Mouse (Mus musculus) small intestine, adult 2 months (tissue): ENCODE measurements around the gene Sphk2.

Source experiments
- CTCF ChIP-seq: fragments of 200-500 bp; IDR thresholded peaks from 2 replicates; pipeline ENCODE4 v1.5.1; 2012; ENCODE audit warnings: low read depth, mild to moderate bottlenecking, control low read depth, inconsistent platforms, low read length, moderate library complexity, mixed read lengths; ENCODE audit not compliant: insufficient replicate concordance, insufficient read length; ENCODE audit errors: extremely low read depth
- POLR2A ChIP-seq: fragments of 200-500 bp; IDR thresholded peaks from 2 replicates; pipeline ENCODE4 v1.6.1; 2012; ENCODE audit warnings: low read depth, mild to moderate bottlenecking, control low read depth, inconsistent platforms, low read length, moderate library complexity

- TF ChIP-seq CTCF (no peak), POLR2A (peak; percentile 81; the same call in 1 of the 2 replicates)
Measured at GRCm38 (mm10) chr7:45714630-45715089, 3.1 kb downstream of the Sphk2 start.
